Mouse (Mus musculus): ENCODE results near the gene Ap3b1. TPM values are rescaled to one million over a fixed set of nuclear protein-coding genes. Genes with fewer than 3 reads are reported as not detected.

The Ap3b1 gene
- total RNA-seq, 2 experiments from 2014 or later: 58.5 to 58.9 TPM

DNA sequence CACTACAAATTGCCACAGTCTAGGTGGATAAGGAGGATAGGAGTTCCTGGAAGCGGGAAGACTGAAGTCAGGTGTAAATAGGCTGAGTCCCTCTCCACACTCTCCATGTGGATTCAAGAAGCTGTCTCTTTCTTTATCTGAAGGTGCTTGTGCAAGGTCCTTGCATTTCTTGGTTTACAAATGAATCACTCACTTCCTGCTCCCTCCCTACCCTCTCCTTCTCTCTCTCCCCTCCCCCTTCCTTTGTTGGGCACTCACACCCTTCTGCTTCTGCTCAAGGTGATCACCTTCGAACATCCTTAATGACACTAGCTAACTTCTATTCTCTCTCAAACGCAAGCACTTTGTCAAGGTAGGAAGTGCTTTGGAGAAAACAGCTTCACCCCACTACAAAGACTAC is 84.7 kb downstream of the Ap3b1 start:
- H3K27ac ChIP-seq: no peak overlapping the region
- no peak overlapping the region for H3K4me3 ChIP-seq
- no peak for TF ChIP-seq CTCF (conservative IDR thresholded peaks at IDR 0.05)
- DNase-seq (ENCODE audit: low spot score in 2 of 2): no peak

GRCm38 (mm10) chr13:94445103-94445502 is 86.3 kb downstream of the Ap3b1 start:
- DNase-seq (ENCODE audit: low spot score in 2 of 2): no peak
- TF ChIP-seq CTCF (conservative IDR thresholded peaks at IDR 0.05): no peak
- no peak overlapping the region for H3K4me3 ChIP-seq
- H3K27ac ChIP-seq: no peak overlapping the region

DNA sequence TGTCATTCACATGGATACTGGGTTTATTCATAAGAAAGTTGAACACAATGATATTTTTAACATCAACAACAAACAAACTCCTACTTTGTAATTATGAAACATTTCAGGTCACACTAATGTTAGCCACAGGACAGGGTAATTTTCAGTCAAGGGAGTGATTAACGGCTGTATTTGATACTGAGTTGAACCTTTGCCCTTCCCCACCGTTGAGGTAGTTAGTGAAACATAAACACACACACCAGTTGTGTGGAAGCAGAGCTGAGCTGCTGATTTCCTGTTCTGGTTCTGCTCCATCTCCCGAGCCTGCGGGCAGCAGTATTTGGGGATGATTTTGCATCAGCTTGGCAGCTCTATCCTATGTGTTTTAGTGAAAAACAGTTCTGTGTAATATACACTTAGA is 88.2 kb downstream of the Ap3b1 start:
- no peak overlapping the region for H3K27ac ChIP-seq
- DNase-seq (ENCODE audit: low spot score in 2 of 2): no peak
- no peak overlapping the region for H3K4me3 ChIP-seq
- no peak for TF ChIP-seq CTCF (conservative IDR thresholded peaks at IDR 0.05)

GRCm38 (mm10) chr13:94449593-94449992 is 90.8 kb downstream of the Ap3b1 start:
- DNase-seq (ENCODE audit: low spot score in 2 of 2): no peak
- no peak overlapping the region for H3K27ac ChIP-seq
- TF ChIP-seq CTCF (conservative IDR thresholded peaks at IDR 0.05): no peak
- H3K4me3 ChIP-seq: no peak overlapping the region

GRCm38 (mm10) chr13:94451229-94451628 is 92.5 kb downstream of the Ap3b1 start:
- Histone ChIP-seq H3K27ac (no peak overlapping the region), H3K4me3 (no peak overlapping the region)
- TF ChIP-seq CTCF (conservative IDR thresholded peaks at IDR 0.05): peak; percentile 93
- peak; percentile 55 to 73 for DNase-seq (ENCODE audit: low spot score in 2 of 2)

DNA sequence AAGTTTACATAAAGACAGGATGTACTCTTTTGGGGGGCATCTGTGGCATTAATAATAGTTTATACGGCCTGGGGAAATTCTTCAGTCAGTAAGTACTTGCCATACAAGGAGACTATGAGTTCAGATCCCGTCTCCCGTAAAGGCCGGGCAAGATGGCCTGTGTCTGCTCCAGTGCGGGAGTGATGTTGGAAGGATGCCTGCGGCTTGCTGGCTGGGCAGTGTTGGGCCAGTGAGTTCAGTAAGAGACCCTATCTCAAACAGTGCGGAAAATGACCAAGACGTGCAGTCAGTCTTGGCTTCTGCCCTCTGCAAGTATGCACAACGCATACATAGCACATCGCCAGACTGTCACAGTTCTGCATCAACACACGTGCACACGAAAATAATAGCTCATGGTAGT is 95.4 kb downstream of the Ap3b1 start:
- no peak for TF ChIP-seq CTCF (conservative IDR thresholded peaks at IDR 0.05)
- DNase-seq (ENCODE audit: low spot score in 2 of 2): no peak
- H3K27ac ChIP-seq: no peak overlapping the region
- H3K4me3 ChIP-seq: no peak overlapping the region

DNA sequence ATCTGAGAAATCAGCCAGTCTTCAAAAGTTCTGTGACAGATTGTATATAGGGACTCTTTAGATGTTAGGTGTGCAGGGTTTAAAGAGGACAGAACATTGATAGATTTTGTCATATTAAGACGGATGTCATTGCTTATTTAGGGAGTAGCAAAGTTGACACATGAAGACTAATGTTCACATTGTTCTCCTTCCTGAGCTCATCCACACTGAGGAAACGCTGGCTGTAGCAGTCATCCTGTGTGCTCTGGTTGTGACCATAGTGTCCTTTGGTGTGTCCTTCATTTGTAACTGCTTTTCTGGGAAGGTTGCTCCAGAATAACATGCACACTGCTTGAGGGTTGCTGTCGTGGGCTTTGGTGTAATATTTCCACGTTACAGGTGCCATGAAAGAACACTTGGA is 100.4 kb downstream of the Ap3b1 start:
- H3K4me3 ChIP-seq: no peak overlapping the region
- TF ChIP-seq CTCF (conservative IDR thresholded peaks at IDR 0.05): no peak
- no peak overlapping the region for H3K27ac ChIP-seq
- DNase-seq (ENCODE audit: low spot score in 2 of 2): no peak

GRCm38 (mm10) chr13:94464221-94464620 is 105.5 kb downstream of the Ap3b1 start:
- no peak for TF ChIP-seq CTCF (conservative IDR thresholded peaks at IDR 0.05)
- no peak for DNase-seq (ENCODE audit: low spot score in 2 of 2)
- Histone ChIP-seq H3K4me3 (no peak overlapping the region), H3K27ac (no peak overlapping the region)

GRCm38 (mm10) chr13:94468551-94468950 is 109.8 kb downstream of the Ap3b1 start:
- H3K27ac ChIP-seq: no peak overlapping the region
- TF ChIP-seq CTCF (conservative IDR thresholded peaks at IDR 0.05): no peak
- DNase-seq (ENCODE audit: low spot score in 2 of 2): no peak
- H3K4me3 ChIP-seq: no peak overlapping the region

- DNase-seq (ENCODE audit: low spot score in 2 of 2): no peak
Observed at GRCm38 (mm10) chr13:94471009-94471672, 112.4 kb downstream of the Ap3b1 start.

DNA sequence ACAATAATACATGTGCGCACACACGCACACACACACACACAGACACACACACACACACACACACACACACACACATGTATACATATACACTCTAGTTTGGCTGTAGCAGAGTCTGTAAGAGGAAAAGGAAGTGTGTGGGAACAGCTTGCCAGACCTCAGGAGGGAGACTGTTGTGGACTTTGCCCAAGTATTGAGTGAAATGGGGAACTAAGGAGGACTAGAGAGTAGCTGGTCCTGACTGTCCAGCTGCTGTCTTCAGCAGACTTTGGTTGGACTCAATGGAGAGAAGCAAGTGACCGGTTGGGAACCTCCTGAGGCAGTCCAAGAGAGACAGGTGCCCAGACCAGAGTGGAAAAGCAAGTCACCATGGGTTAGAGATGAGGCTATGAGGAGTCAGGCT is 117.4 kb downstream of the Ap3b1 start:
- H3K4me3 ChIP-seq: no peak overlapping the region
- DNase-seq (ENCODE audit: low spot score in 2 of 2): no peak
- H3K27ac ChIP-seq: no peak overlapping the region
- no peak for TF ChIP-seq CTCF (conservative IDR thresholded peaks at IDR 0.05)

More at GRCm38 (mm10) chr13:94471009-94471672, 112.4 kb downstream of the Ap3b1 start:
- no peak for TF ChIP-seq CTCF (conservative IDR thresholded peaks at IDR 0.05)
- no peak overlapping the region for H3K4me3 ChIP-seq
- no peak overlapping the region for H3K27ac ChIP-seq

DNA sequence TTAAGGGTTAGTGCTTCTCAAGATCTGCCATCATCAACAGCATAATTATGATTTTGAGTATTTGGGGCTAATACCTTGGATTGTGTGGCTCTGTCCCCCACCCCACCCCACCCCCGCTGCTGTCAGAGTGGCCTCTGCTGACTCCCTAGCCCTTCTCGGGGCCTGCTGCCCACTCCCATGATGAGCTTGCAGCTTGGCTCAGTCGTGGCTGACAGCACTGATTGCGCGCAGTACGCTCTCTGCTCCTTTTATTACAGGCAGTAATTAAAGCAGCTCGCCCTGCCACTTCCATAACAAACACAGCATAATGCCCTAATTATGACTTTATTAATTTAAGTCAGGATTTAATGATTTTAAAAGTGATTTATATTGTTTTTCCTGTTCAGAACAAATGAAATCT is 121.5 kb downstream of the Ap3b1 start:
- no peak for DNase-seq (ENCODE audit: low spot score in 2 of 2)
- Histone ChIP-seq H3K4me3 (no peak overlapping the region), H3K27ac (no peak overlapping the region)
- TF ChIP-seq CTCF (conservative IDR thresholded peaks at IDR 0.05): no peak

- no peak overlapping the region for H3K4me3 ChIP-seq
- H3K27ac ChIP-seq: peak overlapping the region; percentile 74
- TF ChIP-seq CTCF (conservative IDR thresholded peaks at IDR 0.05): no peak
- DNase-seq (ENCODE audit: low spot score in 2 of 2): no peak
Observed at GRCm38 (mm10) chr13:94490684-94491083, 131.9 kb downstream of the Ap3b1 start.

DNA sequence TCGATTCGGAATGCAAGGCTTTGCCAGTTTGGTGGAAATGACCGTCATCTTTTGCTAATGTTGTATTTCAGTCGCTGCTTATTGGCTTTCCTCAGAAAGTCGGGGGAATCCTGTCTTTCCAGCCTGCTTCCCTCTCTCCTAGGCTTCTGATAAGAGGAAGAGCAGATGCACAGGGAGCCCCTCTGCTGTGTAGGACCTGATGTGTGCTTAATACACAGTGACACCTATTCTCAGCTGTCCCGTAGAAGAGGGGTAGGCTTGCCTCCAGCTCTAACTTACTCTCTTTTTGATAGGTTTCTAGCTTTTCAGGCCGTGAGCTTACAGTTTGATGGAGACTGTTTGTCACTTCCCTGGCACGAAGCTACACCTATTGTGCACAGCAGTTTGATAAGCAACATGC is 132.4 kb downstream of the Ap3b1 start:
- no peak overlapping the region for H3K4me3 ChIP-seq
- DNase-seq (ENCODE audit: low spot score in 2 of 2): no peak
- H3K27ac ChIP-seq: peak overlapping the region; percentile 74
- no peak for TF ChIP-seq CTCF (conservative IDR thresholded peaks at IDR 0.05)
